Mouse (Mus musculus): Measurements from ENCODE around the gene Slc4a5.

Slc4a5 gene

GRCm38 (mm10) chr6:83219814-83220213 is at the start of gene Slc4a5:
Gene Slc4a5, plus strand, starts transcription at chr6:83219828.
- DNase-seq, result no peak

- no peak for DNase-seq
Measured at GRCm38 (mm10) chr6:83169872-83170271, 49.8 kb upstream of the Slc4a5 start.

GRCm38 (mm10) chr6:83171063-83171462 is 48.6 kb upstream of the Slc4a5 start:
- no peak for DNase-seq

- no peak for DNase-seq
Measured at GRCm38 (mm10) chr6:83172240-83172920, 47.2 kb upstream of the Slc4a5 start.

GRCm38 (mm10) chr6:83175996-83176395 is 43.6 kb upstream of the Slc4a5 start:
- DNase-seq, result no peak

- peak; percentile 25 for DNase-seq
Measured at GRCm38 (mm10) chr6:83179390-83180117, 40.1 kb upstream of the Slc4a5 start.

- no peak for DNase-seq
Measured at GRCm38 (mm10) chr6:83180605-83181004, 39.0 kb upstream of the Slc4a5 start.

GRCm38 (mm10) chr6:83184858-83185435 is 34.7 kb upstream of the Slc4a5 start:
- no peak for DNase-seq

GRCm38 (mm10) chr6:83185895-83186861 is 33.5 kb upstream of the Slc4a5 start:
- peak; percentile 45 for DNase-seq

- no peak for DNase-seq
Measured at GRCm38 (mm10) chr6:83186946-83187345, 32.7 kb upstream of the Slc4a5 start.

GRCm38 (mm10) chr6:83193571-83193970 is 26.1 kb upstream of the Slc4a5 start:
- DNase-seq, result no peak

GRCm38 (mm10) chr6:83197345-83198004 is 22.2 kb upstream of the Slc4a5 start:
- DNase-seq, result peak; percentile 25

GRCm38 (mm10) chr6:83203320-83203719 is 16.3 kb upstream of the Slc4a5 start:
- DNase-seq, result no peak

- DNase-seq, result no peak
Measured at GRCm38 (mm10) chr6:83205851-83206250, 13.8 kb upstream of the Slc4a5 start.

- peak; percentile 29 for DNase-seq
Measured at GRCm38 (mm10) chr6:83206321-83206720, 13.3 kb upstream of the Slc4a5 start.

- no peak for DNase-seq
Measured at GRCm38 (mm10) chr6:83207361-83208049, 12.1 kb upstream of the Slc4a5 start.

- no peak for DNase-seq
Measured at GRCm38 (mm10) chr6:83208050-83208400, 11.6 kb upstream of the Slc4a5 start.

- no peak for DNase-seq
Measured at GRCm38 (mm10) chr6:83210495-83210894, 9.1 kb upstream of the Slc4a5 start.

- DNase-seq, result no peak
Measured at GRCm38 (mm10) chr6:83211526-83211925, 8.1 kb upstream of the Slc4a5 start.

GRCm38 (mm10) chr6:83215002-83215666 is 4.5 kb upstream of the Slc4a5 start:
- DNase-seq, result peak; percentile 82

GRCm38 (mm10) chr6:83231486-83231885 is 11.9 kb downstream of the Slc4a5 start:
- DNase-seq, result no peak
